Mouse (Mus musculus): Measurements from ENCODE around the gene Duox2. TPM values are rescaled to one million over a fixed set of nuclear protein-coding genes. Genes with fewer than 3 reads are reported as not detected.

The Duox2 gene
- polyA plus RNA-seq, 1 experiment from 2014 or later = 0.03 TPM

- H3K9me3 ChIP-seq (replicated peaks; ENCODE audit: control insufficient read depth, low read length, poor library complexity, severe bottlenecking) = no peaks in the 10 kb centered on the region
- no peak overlapping the region for H3K9ac ChIP-seq (ENCODE audit: low read depth, low read length)
- H3K4me2 ChIP-seq (ENCODE audit: low read length) = no peak overlapping the region
- H3K36me3 ChIP-seq (ENCODE audit: control insufficient read depth, insufficient read depth, low read length) = no peaks in the 10 kb centered on the region
- 54% methylated on average over 4 of the region's 4 CpGs for WGBS
- H3K4me3 ChIP-seq (ENCODE audit: low read depth, low read length) = no peak overlapping the region
- H3K27ac ChIP-seq (ENCODE audit: low read length) = no peak overlapping the region
- peaks cover 9% of the 10 kb centered on the region for H3K27me3 ChIP-seq (ENCODE audit: control insufficient read depth, insufficient read depth, low read depth, low read length)
- ATAC-seq = peak; percentile 18; the same call in 1 of the 2 replicates
- peaks cover 11% of the 10 kb centered on the region; the same call in 1 of the 2 replicates for H3K4me1 ChIP-seq (ENCODE audit: control insufficient read depth, insufficient read depth, low read length)
Observed at GRCm38 (mm10) chr2:122306184-122306583, 7.9 kb upstream of the Duox2 start.

GRCm38 (mm10) chr2:122305097-122305892, 7.0 kb upstream of the Duox2 start:
- Histone ChIP-seq H3K36me3 (ENCODE audit: control insufficient read depth, insufficient read depth, low read length) (no peaks in the 10 kb centered on the region), H3K27me3 (ENCODE audit: control insufficient read depth, insufficient read depth, low read depth, low read length) (peaks cover 16% of the 10 kb centered on the region), H3K4me1 (ENCODE audit: control insufficient read depth, insufficient read depth, low read length) (peaks cover 16% of the 10 kb centered on the region; the same call in 1 of the 2 replicates), H3K9ac (ENCODE audit: low read depth, low read length) (no peak overlapping the region), H3K9me3 (replicated peaks; ENCODE audit: control insufficient read depth, low read length, poor library complexity, severe bottlenecking) (no peaks in the 10 kb centered on the region), H3K27ac (ENCODE audit: low read length) (no peak overlapping the region), H3K4me2 (ENCODE audit: low read length) (no peak overlapping the region), H3K4me3 (ENCODE audit: low read depth, low read length) (no peak overlapping the region)
- no peak for ATAC-seq
- 86% methylated on average over 16 of the region's 16 CpGs for WGBS

GRCm38 (mm10) chr2:122304544-122304943, 6.3 kb upstream of the Duox2 start:
- Histone ChIP-seq H3K4me1 (ENCODE audit: control insufficient read depth, insufficient read depth, low read length) (peaks cover 16% of the 10 kb centered on the region; the same call in 1 of the 2 replicates), H3K9ac (ENCODE audit: low read depth, low read length) (no peak overlapping the region), H3K36me3 (ENCODE audit: control insufficient read depth, insufficient read depth, low read length) (no peaks in the 10 kb centered on the region), H3K4me2 (ENCODE audit: low read length) (no peak overlapping the region), H3K9me3 (replicated peaks; ENCODE audit: control insufficient read depth, low read length, poor library complexity, severe bottlenecking) (no peaks in the 10 kb centered on the region), H3K27me3 (ENCODE audit: control insufficient read depth, insufficient read depth, low read depth, low read length) (peaks cover 22% of the 10 kb centered on the region), H3K27ac (ENCODE audit: low read length) (no peak overlapping the region), H3K4me3 (ENCODE audit: low read depth, low read length) (no peak overlapping the region)
- no peak for ATAC-seq
- 94% methylated on average over 6 of the region's 6 CpGs for WGBS

GRCm38 (mm10) chr2:122302574-122303241, 4.5 kb upstream of the Duox2 start:
- H3K36me3 ChIP-seq (ENCODE audit: control insufficient read depth, insufficient read depth, low read length) = no peaks in the 10 kb centered on the region
- peak; percentile 66; the same call in 1 of the 2 replicates for ATAC-seq
- H3K4me2 ChIP-seq (ENCODE audit: low read length) = peak overlapping the region; percentile 93; the same call in 1 of the 2 replicates
- H3K9me3 ChIP-seq (replicated peaks; ENCODE audit: control insufficient read depth, low read length, poor library complexity, severe bottlenecking) = no peaks in the 10 kb centered on the region
- H3K4me3 ChIP-seq (ENCODE audit: low read depth, low read length) = no peak overlapping the region
- peaks cover 35% of the 10 kb centered on the region for H3K27me3 ChIP-seq (ENCODE audit: control insufficient read depth, insufficient read depth, low read depth, low read length)
- no peak overlapping the region for H3K27ac ChIP-seq (ENCODE audit: low read length)
- H3K9ac ChIP-seq (ENCODE audit: low read depth, low read length) = no peak overlapping the region
- 14% methylated on average over 9 of the region's 9 CpGs for WGBS
- H3K4me1 ChIP-seq (ENCODE audit: control insufficient read depth, insufficient read depth, low read length) = peaks cover 28% of the 10 kb centered on the region

- H3K9me3 ChIP-seq (replicated peaks; ENCODE audit: control insufficient read depth, low read length, poor library complexity, severe bottlenecking) = no peaks in the 10 kb centered on the region
- peaks cover 34% of the 10 kb centered on the region for H3K4me1 ChIP-seq (ENCODE audit: control insufficient read depth, insufficient read depth, low read length)
- no peaks in the 10 kb centered on the region for H3K36me3 ChIP-seq (ENCODE audit: control insufficient read depth, insufficient read depth, low read length)
- peak overlapping the region; percentile 46 for H3K4me3 ChIP-seq (ENCODE audit: low read depth, low read length)
- H3K27ac ChIP-seq (ENCODE audit: low read length) = no peak overlapping the region
- peak overlapping the region; percentile 67 for H3K9ac ChIP-seq (ENCODE audit: low read depth, low read length)
- peaks cover 41% of the 10 kb centered on the region for H3K27me3 ChIP-seq (ENCODE audit: control insufficient read depth, insufficient read depth, low read depth, low read length)
- no peak for ATAC-seq
- 5% methylated on average over 23 of the region's 23 CpGs for WGBS
- H3K4me2 ChIP-seq (ENCODE audit: low read length) = peak overlapping the region; percentile 93
Observed at GRCm38 (mm10) chr2:122301921-122302573, 3.8 kb upstream of the Duox2 start.

- 1% methylated on average over 48 of the region's 48 CpGs for WGBS
- Histone ChIP-seq H3K27ac (ENCODE audit: low read length) (no peak overlapping the region), H3K4me2 (ENCODE audit: low read length) (peak overlapping the region; percentile 93), H3K36me3 (ENCODE audit: control insufficient read depth, insufficient read depth, low read length) (no peaks in the 10 kb centered on the region), H3K9me3 (replicated peaks; ENCODE audit: control insufficient read depth, low read length, poor library complexity, severe bottlenecking) (no peaks in the 10 kb centered on the region), H3K27me3 (ENCODE audit: control insufficient read depth, insufficient read depth, low read depth, low read length) (peaks cover 44% of the 10 kb centered on the region), H3K4me3 (ENCODE audit: low read depth, low read length) (peak overlapping the region; percentile 46), H3K4me1 (ENCODE audit: control insufficient read depth, insufficient read depth, low read length) (peaks cover 34% of the 10 kb centered on the region), H3K9ac (ENCODE audit: low read depth, low read length) (peak overlapping the region; percentile 67)
- ATAC-seq = peak; percentile 68
Observed at GRCm38 (mm10) chr2:122301081-122301920, 3.1 kb upstream of the Duox2 start.

GRCm38 (mm10) chr2:122300656-122301020, 2.4 kb upstream of the Duox2 start:
- no peaks in the 10 kb centered on the region for H3K36me3 ChIP-seq (ENCODE audit: control insufficient read depth, insufficient read depth, low read length)
- no peak overlapping the region for H3K9ac ChIP-seq (ENCODE audit: low read depth, low read length)
- H3K4me3 ChIP-seq (ENCODE audit: low read depth, low read length) = peak overlapping the region; percentile 46
- H3K27ac ChIP-seq (ENCODE audit: low read length) = no peak overlapping the region
- 5% methylated on average over 14 of the region's 14 CpGs for WGBS
- H3K9me3 ChIP-seq (replicated peaks; ENCODE audit: control insufficient read depth, low read length, poor library complexity, severe bottlenecking) = no peaks in the 10 kb centered on the region
- H3K27me3 ChIP-seq (ENCODE audit: control insufficient read depth, insufficient read depth, low read depth, low read length) = peaks cover 46% of the 10 kb centered on the region
- H3K4me1 ChIP-seq (ENCODE audit: control insufficient read depth, insufficient read depth, low read length) = peaks cover 36% of the 10 kb centered on the region
- ATAC-seq = no peak
- H3K4me2 ChIP-seq (ENCODE audit: low read length) = peak overlapping the region; percentile 93

GRCm38 (mm10) chr2:122299911-122300655, 1.8 kb upstream of the Duox2 start:
- no peaks in the 10 kb centered on the region for H3K9me3 ChIP-seq (replicated peaks; ENCODE audit: control insufficient read depth, low read length, poor library complexity, severe bottlenecking)
- 9% methylated on average over 14 of the region's 14 CpGs for WGBS
- H3K36me3 ChIP-seq (ENCODE audit: control insufficient read depth, insufficient read depth, low read length) = no peaks in the 10 kb centered on the region
- ATAC-seq = no peak
- peaks cover 51% of the 10 kb centered on the region for H3K27me3 ChIP-seq (ENCODE audit: control insufficient read depth, insufficient read depth, low read depth, low read length)
- H3K4me3 ChIP-seq (ENCODE audit: low read depth, low read length) = no peak overlapping the region
- H3K4me1 ChIP-seq (ENCODE audit: control insufficient read depth, insufficient read depth, low read length) = peaks cover 36% of the 10 kb centered on the region
- H3K4me2 ChIP-seq (ENCODE audit: low read length) = no peak overlapping the region
- H3K27ac ChIP-seq (ENCODE audit: low read length) = no peak overlapping the region
- no peak overlapping the region for H3K9ac ChIP-seq (ENCODE audit: low read depth, low read length)
